Mouse (Mus musculus) bone marrow, adult 2 months (tissue): ENCODE results near the gene Srgap2. TPM values are rescaled to one million over a fixed set of nuclear protein-coding genes. Genes with fewer than 3 reads are reported as not detected.
"Not testable (repeated sequence)": the region's sequence is repeated elsewhere in the genome, so short reads cannot be mapped to it uniquely, and the experiment has no call there.

Source experiments
- H3K27ac ChIP-seq: fragments of 200-500 bp; 2 replicates; pipeline ENCODE4 v1.5.1; 2012; ENCODE audit warnings: low read depth, mild to moderate bottlenecking, control low read depth, inconsistent platforms, low read length; ENCODE audit not compliant: control insufficient read depth, poor library complexity, insufficient read depth
- H3K4me1 ChIP-seq: fragments of 200-500 bp; 2 replicates; pipeline ENCODE4 v1.6.1; 2011; ENCODE audit warnings: low read length; ENCODE audit not compliant: control insufficient read depth, insufficient read depth
- H3K4me3 ChIP-seq: fragments of 200-500 bp; replicated peaks from 2 replicates; pipeline ENCODE3; 2011; ENCODE audit warnings: mild to moderate bottlenecking, low read depth, low read length, control low read depth; ENCODE audit not compliant: control insufficient read depth
- CTCF ChIP-seq: fragments of 200-500 bp; IDR thresholded peaks from 2 replicates; pipeline ENCODE4 v1.5.1; 2011; ENCODE audit warnings: low read length, control low read depth; ENCODE audit not compliant: control insufficient read depth, insufficient read depth
- POLR2A ChIP-seq: fragments of 200-500 bp; IDR thresholded peaks from 2 replicates; pipeline ENCODE4 v1.6.1; 2011; ENCODE audit warnings: low read depth, mild to moderate bottlenecking, control low read depth, low read length, borderline replicate concordance; ENCODE audit not compliant: control insufficient read depth
- WGBS: fragments of 180-500 bp; shearing (Covaris S2); methylation state at CpG from one replicate; pipeline ENCODE4 v1.1.7; 2018; 5-methylcytosine and 5-hydroxymethylcytosine counted together
- polyA plus RNA-seq: library from polyadenylated mRNA; stranded (reverse); fragments of >200 nt; gene quantifications from 2 replicates; pipeline ENCODE4 v1.2.4, GENCODE M21; 2011; ENCODE audit warnings: low replicate concordance; ENCODE audit not compliant: missing spikeins, insufficient read depth, insufficient read length

Gene Srgap2
- polyA plus RNA-seq, 1 experiment: 27.2 TPM

DNA sequence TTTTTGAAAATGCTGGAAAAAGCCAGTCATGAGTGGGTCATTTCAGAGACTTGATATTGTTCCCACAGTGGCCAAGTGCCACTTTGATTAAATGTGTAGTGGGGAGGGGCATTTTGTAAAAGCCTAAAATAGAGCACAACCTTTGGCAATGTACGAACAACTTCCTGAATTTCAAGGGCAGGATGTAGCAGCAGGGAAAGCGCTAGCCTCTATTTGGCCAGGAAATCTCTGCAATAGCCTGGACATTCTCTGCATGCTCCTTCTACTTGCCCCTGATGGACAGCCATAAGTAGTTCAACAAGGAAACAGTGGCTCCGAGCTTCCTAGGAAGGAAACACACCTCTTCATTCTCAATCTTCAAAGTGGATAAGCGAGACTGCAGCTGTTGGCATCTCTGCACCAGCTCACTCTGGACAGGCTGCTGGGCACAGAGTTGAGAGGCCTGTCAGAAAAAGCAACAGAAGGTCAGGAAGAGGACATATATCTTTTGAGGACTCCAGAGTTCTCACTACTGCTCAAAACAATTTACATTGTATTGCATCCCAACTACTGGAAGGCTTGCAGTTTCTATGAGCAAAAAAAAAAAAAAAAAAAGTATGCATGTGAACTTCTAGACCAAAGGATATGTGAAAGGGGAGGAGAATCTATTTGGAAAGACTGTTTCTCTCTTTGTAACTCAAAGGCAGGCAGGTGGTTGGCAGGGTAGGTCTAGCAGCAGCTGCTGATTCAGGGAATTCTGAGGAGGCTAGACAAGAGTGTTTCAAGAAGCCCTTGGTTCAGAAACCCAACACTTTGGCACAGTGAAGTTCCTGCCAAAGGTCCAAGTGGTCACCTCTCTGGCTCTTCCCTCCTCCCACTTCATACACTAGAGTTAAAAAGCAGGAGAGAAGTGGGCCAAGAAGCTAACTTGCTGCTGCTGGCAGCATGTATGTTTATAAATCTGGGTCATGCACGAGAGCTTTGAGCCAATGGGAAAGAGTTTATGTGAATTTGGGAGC lies 181.4 kb downstream of the Srgap2 start:
- no peak overlapping the region for H3K27ac ChIP-seq
- H3K4me1 ChIP-seq: no peaks in the 10 kb centered on the region; the same call in 1 of the 2 replicates
- H3K4me3 ChIP-seq: no peak overlapping the region
- TF ChIP-seq POLR2A: no peak
- no peak for TF ChIP-seq CTCF
- 48% methylated on average over 5 of the region's 5 CpGs for WGBS

- 73% methylated on average over 2 of the region's 2 CpGs for WGBS
- H3K27ac ChIP-seq: no peak overlapping the region
- TF ChIP-seq POLR2A (no peak), CTCF (no peak)
- H3K4me1 ChIP-seq: no peaks in the 10 kb centered on the region; the same call in 1 of the 2 replicates
- H3K4me3 ChIP-seq: no peak overlapping the region
Measured at GRCm38 (mm10) chr1:131344691-131345090, 182.5 kb downstream of the Srgap2 start.

- Histone ChIP-seq H3K27ac (no peak overlapping the region), H3K4me3 (no peak overlapping the region), H3K4me1 (no peaks in the 10 kb centered on the region)
- WGBS: 73% methylated on average over 5 of the region's 5 CpGs
- TF ChIP-seq POLR2A: no peak
- no peak for TF ChIP-seq CTCF
Measured at GRCm38 (mm10) chr1:131336017-131336416, 191.1 kb downstream of the Srgap2 start.

- H3K27ac ChIP-seq: no peak overlapping the region
- 83% methylated on average over 3 of the region's 3 CpGs for WGBS
- no peak overlapping the region for H3K4me3 ChIP-seq
- TF ChIP-seq POLR2A (no peak), CTCF (no peak)
- H3K4me1 ChIP-seq: no peaks in the 10 kb centered on the region
Measured at GRCm38 (mm10) chr1:131335604-131336003, 191.5 kb downstream of the Srgap2 start.

- Histone ChIP-seq H3K4me1 (no peaks in the 10 kb centered on the region), H3K4me3 (no peak overlapping the region), H3K27ac (no peak overlapping the region)
- no peak for TF ChIP-seq POLR2A
- no peak for TF ChIP-seq CTCF
- 85% methylated on average over 1 of the region's 1 CpGs for WGBS
Measured at GRCm38 (mm10) chr1:131331180-131331579, 196.0 kb downstream of the Srgap2 start.

DNA sequence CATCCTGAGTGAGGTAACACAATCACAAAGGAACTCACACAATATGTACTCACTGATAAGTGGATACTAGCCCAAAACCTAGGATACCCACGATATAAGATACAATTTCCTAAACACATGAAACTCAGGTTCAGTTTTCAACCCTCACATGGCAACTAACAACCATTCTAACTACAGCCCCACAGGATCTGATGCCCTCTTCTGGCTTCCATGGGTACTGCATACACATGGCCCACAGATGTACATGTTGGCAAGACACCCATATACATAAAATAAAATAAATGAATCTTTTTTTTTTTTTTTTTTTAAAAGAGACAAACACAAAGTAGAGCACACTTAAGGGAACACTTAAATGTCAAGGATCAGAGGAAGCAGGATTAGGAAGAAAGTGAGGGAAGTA lies 198.1 kb downstream of the Srgap2 start:
- not testable (repeated sequence) for H3K4me3 ChIP-seq, H3K4me1 ChIP-seq, H3K27ac ChIP-seq
- WGBS: 75% methylated on average over 1 of the region's 1 CpGs
- TF ChIP-seq CTCF: peak; percentile 20; the same call in 1 of the 2 replicates

- H3K27ac ChIP-seq: no peak overlapping the region
- H3K4me3 ChIP-seq: no peak overlapping the region
- H3K4me1 ChIP-seq: no peaks in the 10 kb centered on the region
- no peak for TF ChIP-seq POLR2A
- TF ChIP-seq CTCF: no peak
- WGBS: 96% methylated on average over 1 of the region's 1 CpGs
Measured at GRCm38 (mm10) chr1:131327167-131327566, 200.0 kb downstream of the Srgap2 start.

DNA sequence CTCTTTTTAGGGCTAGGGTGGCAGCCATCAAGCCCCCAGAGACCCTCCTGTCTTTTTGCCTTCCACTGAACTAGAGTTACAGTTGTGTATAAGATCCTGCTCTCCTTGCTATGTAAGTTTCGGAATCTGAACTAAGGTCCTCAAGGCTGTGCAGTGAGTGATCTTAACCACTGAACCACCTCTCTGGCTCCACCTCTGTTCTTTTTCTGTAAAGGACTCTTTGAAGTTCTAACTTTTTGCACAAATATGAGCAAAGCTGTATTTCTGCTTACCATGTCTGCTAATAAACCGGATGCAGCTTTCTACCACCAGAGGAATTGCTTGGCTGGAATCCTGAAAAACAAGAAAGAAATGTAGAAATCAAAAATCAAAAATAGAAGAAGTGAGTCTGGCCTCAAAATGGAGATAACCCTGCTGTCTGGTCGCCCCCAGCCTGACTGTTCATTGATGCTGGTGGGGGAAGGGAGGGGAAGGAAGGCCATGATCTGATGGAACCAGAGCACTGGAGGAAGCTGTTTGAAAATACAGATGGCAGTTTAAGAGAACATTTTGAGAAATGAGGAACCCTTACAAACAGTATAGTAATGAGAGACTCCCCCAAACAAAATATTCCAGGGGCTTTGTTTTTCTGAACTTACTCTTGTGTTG lies 202.2 kb downstream of the Srgap2 start:
- TF ChIP-seq POLR2A (no peak), CTCF (no peak)
- 59% methylated on average over 3 of the region's 3 CpGs for WGBS
- H3K4me3 ChIP-seq: no peak overlapping the region
- H3K27ac ChIP-seq: no peak overlapping the region
- H3K4me1 ChIP-seq: no peaks in the 10 kb centered on the region
